Mouse (Mus musculus) myocyte (in vitro differentiated cells): ENCODE measurements around the gene Krt35.

Source experiments
- CEBPB ChIP-seq: IDR thresholded peaks from 2 replicates; pipeline ENCODE4 v1.6.1; 2011; ENCODE audit warnings: mild to moderate bottlenecking, moderate library complexity; ENCODE audit not compliant: poor library complexity, insufficient read depth, severe bottlenecking
- E2F4 ChIP-seq: IDR thresholded peaks from one replicate; pipeline ENCODE4 v1.6.1; 2011; ENCODE audit warnings: mild to moderate bottlenecking, control low read depth, moderate library complexity; ENCODE audit not compliant: insufficient read depth
- MAX ChIP-seq: IDR thresholded peaks from one replicate; pipeline ENCODE4 v1.6.1; 2011; ENCODE audit warnings: low read depth, mild to moderate bottlenecking, control low read depth
- MYOD1 ChIP-seq, 3 experiments: IDR thresholded peaks; one replicate each; pipeline ENCODE4 v1.6.1; 2011; ENCODE audit warnings: control low read depth in 2 of 3, low read depth in 2 of 3, mild to moderate bottlenecking in 2 of 3, moderate library complexity in 1 of 3; ENCODE audit not compliant: insufficient read length in 2 of 3, control insufficient read depth in 1 of 3
- MYOG ChIP-seq, 3 experiments: IDR thresholded peaks; one replicate each; pipeline ENCODE4 v1.6.1; 2011; ENCODE audit warnings: control low read depth in 2 of 3, low read depth in 2 of 3, mild to moderate bottlenecking in 2 of 3; ENCODE audit not compliant: insufficient read length in 2 of 3, control insufficient read depth in 1 of 3, insufficient read depth in 1 of 3
- POLR2A ChIP-seq: IDR thresholded peaks from one replicate; pipeline ENCODE4 v1.6.1; 2011; ENCODE audit warnings: low read depth, mild to moderate bottlenecking, control low read depth, moderate library complexity; ENCODE audit not compliant: insufficient read length
- POLR2AphosphoS2 ChIP-seq: IDR thresholded peaks from one replicate; pipeline ENCODE4 v1.6.1; 2011; ENCODE audit warnings: low read depth, control low read depth; ENCODE audit not compliant: insufficient read length
- REST ChIP-seq: IDR thresholded peaks from one replicate; pipeline ENCODE4 v1.6.1; 2011; ENCODE audit warnings: mild to moderate bottlenecking, control low read depth, moderate library complexity; ENCODE audit not compliant: insufficient read depth, insufficient read length
- SRF ChIP-seq: IDR thresholded peaks from one replicate; pipeline ENCODE4 v1.6.1; 2011; ENCODE audit warnings: low read depth; ENCODE audit not compliant: control insufficient read depth, insufficient read length
- TCF12 ChIP-seq: IDR thresholded peaks from one replicate; pipeline ENCODE4 v1.6.1; 2011; ENCODE audit warnings: mild to moderate bottlenecking, control low read depth; ENCODE audit not compliant: poor library complexity, insufficient read depth, severe bottlenecking
- TCF3 ChIP-seq: IDR thresholded peaks from one replicate; pipeline ENCODE4 v1.6.1; 2011; ENCODE audit warnings: low read depth, control low read depth; ENCODE audit not compliant: insufficient read length
- USF1 ChIP-seq: IDR thresholded peaks from one replicate; pipeline ENCODE4 v1.6.1; 2011; ENCODE audit warnings: low read depth, mild to moderate bottlenecking, control low read depth, moderate library complexity

- TF ChIP-seq POLR2A (no peak), SRF (no peak), TCF3 (no peak), MYOD1 (IDR thresholded peaks at IDR 0.05; ENCODE audit: control insufficient read depth in 1 of 3, insufficient read length in 2 of 3, low read depth in 2 of 3) (no peak), POLR2AphosphoS2 (no peak), TCF12 (no peak), MAX (no peak), MYOG (IDR thresholded peaks at IDR 0.05; ENCODE audit: control insufficient read depth in 1 of 3, insufficient read depth in 1 of 3, insufficient read length in 2 of 3, low read depth in 2 of 3) (no peak), E2F4 (no peak), USF1 (no peak), CEBPB (no peak), REST (no peak)
These were observed 48.8 kb downstream of the Krt35 start for GRCm38 (mm10) chr11:100047193-100047592.
